Mouse (Mus musculus): ENCODE data around the gene Dohh.

Gene Dohh

GRCm38 (mm10) chr10:81356991-81357844, 27.0 kb upstream of the Dohh start, which contains the start of gene Mfsd12:
Gene Mfsd12 (plus strand): TSS chr10:81357491.
- DNase-seq (ENCODE audit: low read depth, low spot score) = peak; percentile 94

GRCm38 (mm10) chr10:81358209-81358608, 26.0 kb upstream of the Dohh start:
- no peak for DNase-seq (ENCODE audit: low read depth, low spot score)

GRCm38 (mm10) chr10:81358841-81359240, 25.4 kb upstream of the Dohh start:
- no peak for DNase-seq (ENCODE audit: low read depth, low spot score)

- no peak for DNase-seq (ENCODE audit: low read depth, low spot score)
These were observed 23.5 kb upstream of the Dohh start for GRCm38 (mm10) chr10:81360721-81361120.

GRCm38 (mm10) chr10:81362336-81362949, 21.8 kb upstream of the Dohh start:
- DNase-seq (ENCODE audit: low read depth, low spot score) = no peak

- DNase-seq (ENCODE audit: low read depth, low spot score) = no peak
These were observed 20.5 kb upstream of the Dohh start for GRCm38 (mm10) chr10:81363436-81364346.

GRCm38 (mm10) chr10:81364666-81365065, 19.6 kb upstream of the Dohh start:
- DNase-seq (ENCODE audit: low read depth, low spot score) = no peak

GRCm38 (mm10) chr10:81365073-81365472, 19.2 kb upstream of the Dohh start:
- no peak for DNase-seq (ENCODE audit: low read depth, low spot score)

GRCm38 (mm10) chr10:81365672-81366476, 18.4 kb upstream of the Dohh start, which contains the start of gene 4930404N11Rik:
Gene 4930404N11Rik (minus strand): TSS chr10:81365816.
- no peak for DNase-seq (ENCODE audit: low read depth, low spot score)

GRCm38 (mm10) chr10:81366477-81367206, 17.6 kb upstream of the Dohh start:
- no peak for DNase-seq (ENCODE audit: low read depth, low spot score)

- no peak for DNase-seq (ENCODE audit: low read depth, low spot score)
These were observed 17.1 kb upstream of the Dohh start for GRCm38 (mm10) chr10:81367207-81367495.

- DNase-seq (ENCODE audit: low read depth, low spot score) = no peak
These were observed 8.9 kb upstream of the Dohh start for GRCm38 (mm10) chr10:81375322-81375721.

- peak; percentile 29 for DNase-seq (ENCODE audit: low read depth, low spot score)
These were observed 7.5 kb upstream of the Dohh start for GRCm38 (mm10) chr10:81376561-81377361.

- peak; percentile 28 for DNase-seq (ENCODE audit: low read depth, low spot score)
These were observed 6.9 kb upstream of the Dohh start for GRCm38 (mm10) chr10:81377362-81377664.

GRCm38 (mm10) chr10:81377793-81378552, 6.3 kb upstream of the Dohh start, which contains the start of gene Fzr1:
Gene Fzr1 (minus strand): TSS chr10:81378516.
- no peak for DNase-seq (ENCODE audit: low read depth, low spot score)

- peak; percentile 100 for DNase-seq (ENCODE audit: low read depth, low spot score)
These were observed 5.6 kb upstream of the Dohh start for GRCm38 (mm10) chr10:81378553-81379182.

GRCm38 (mm10) chr10:81379183-81379553, 5.1 kb upstream of the Dohh start:
- DNase-seq (ENCODE audit: low read depth, low spot score) = no peak

- DNase-seq (ENCODE audit: low read depth, low spot score) = no peak
These were observed 4.3 kb upstream of the Dohh start for GRCm38 (mm10) chr10:81379809-81380378.

All from CD4-positive helper T cell, adult 2 months (primary cell).